Mouse (Mus musculus) kidney, embryonic 14.5 days (tissue): ENCODE data around the gene Nectin2. TPM values are rescaled to one million over a fixed set of nuclear protein-coding genes. Genes with fewer than 3 reads are reported as not detected.
"Not testable (repeated sequence)": the region's sequence is repeated elsewhere in the genome, so short reads cannot be mapped to it uniquely, and the experiment has no call there.

Experiments used
- ATAC-seq: fragments of 200-750 bp; cut with Nextera tagmentation; 2 replicates; pipeline ENCODE4 v1.8.0; 2017; ENCODE audit warnings: moderate number of reproducible peaks, mild to moderate bottlenecking, moderate TSS enrichment, moderate library complexity; ENCODE audit not compliant: low FRiP score, low TSS enrichment
- H3K27ac ChIP-seq: fragments of 300-500 bp; sonication (generic); 2 replicates; pipeline ENCODE4 v1.5.1; 2014; ENCODE audit warnings: low read depth, mild to moderate bottlenecking, low read length, moderate library complexity, mixed read lengths
- H3K27me3 ChIP-seq: fragments of 300-500 bp; sonication (generic); 2 replicates; pipeline ENCODE4 v1.6.1; 2014; ENCODE audit warnings: mild to moderate bottlenecking, low read length; ENCODE audit not compliant: control insufficient read depth, insufficient read depth
- H3K36me3 ChIP-seq: fragments of 300-500 bp; sonication (generic); 2 replicates; pipeline ENCODE4 v1.6.1; 2014; ENCODE audit warnings: low read length, mixed read lengths; ENCODE audit not compliant: control insufficient read depth, insufficient read depth
- H3K4me1 ChIP-seq: fragments of 300-500 bp; sonication (generic); 2 replicates; pipeline ENCODE4 v1.6.1; 2014; ENCODE audit warnings: low read length, mixed read lengths; ENCODE audit not compliant: control insufficient read depth, insufficient read depth
- H3K4me2 ChIP-seq: fragments of 300-500 bp; sonication (generic); replicated peaks from 2 replicates; pipeline ENCODE4 v1.6.1; 2014; ENCODE audit warnings: low read depth, mild to moderate bottlenecking, low read length
- H3K4me3 ChIP-seq: fragments of 300-500 bp; sonication (generic); 2 replicates; pipeline ENCODE4 v1.5.1; 2014; ENCODE audit warnings: mild to moderate bottlenecking, low read length
- H3K9ac ChIP-seq: fragments of 300-500 bp; sonication (generic); 2 replicates; pipeline ENCODE4 v1.6.1; 2014; ENCODE audit warnings: low read depth, mild to moderate bottlenecking, low read length, moderate library complexity
- H3K9me3 ChIP-seq: fragments of 300-500 bp; sonication (generic); 2 replicates; pipeline ENCODE4 v1.6.1; 2016; ENCODE audit warnings: low read length; ENCODE audit not compliant: control insufficient read depth
- WGBS: fragments of 180-500 bp; shearing (Covaris S2); extraction: QIAGEN DNeasy Blood & Tissue Kit; methylation state at CpG from one replicate; pipeline ENCODE4 v1.1.7; 2014; 5-methylcytosine and 5-hydroxymethylcytosine counted together
- polyA plus RNA-seq: library from polyadenylated mRNA; unstranded; fragments of >200 nt; fragmentation: Nextera tagmentation; extraction: Ambion mirVana; gene quantifications from 2 replicates; pipeline ENCODE4 v1.2.1, GENCODE M21; 2014

Nectin2 gene
- polyA plus RNA-seq, 1 experiment from 2014 or later, result 139 TPM

- H3K27ac ChIP-seq, result no peak within 1 kb of the TSS
- no peak for ATAC-seq
- no peaks in the 10 kb centered on the region for H3K36me3 ChIP-seq
- H3K9ac ChIP-seq, result no peak within 1 kb of the TSS
- 42% methylated on average over 28 of the region's 28 CpGs for WGBS
- no peaks in the 10 kb centered on the region for H3K27me3 ChIP-seq
- 0 out of 2 replicates have a peak within 1 kb of the TSS, but pooled peaks have one; percentile 2 for H3K4me2 ChIP-seq
- no peaks in the 10 kb centered on the region for H3K9me3 ChIP-seq
- peaks cover 15% of the 10 kb centered on the region; the same call in 1 of the 2 replicates for H3K4me1 ChIP-seq
- no peak within 1 kb of the TSS for H3K4me3 ChIP-seq
These were observed 58.1 kb downstream of the Nectin2 start, which contains the start of gene Apoc1 for GRCm38 (mm10) chr7:19691873-19692865. Gene Apoc1 (minus strand): TSS chr7:19692660.

GRCm38 (mm10) chr7:19691434-19691833 is 58.8 kb downstream of the Nectin2 start:
- 71% methylated on average over 6 of the region's 6 CpGs for WGBS
- Histone ChIP-seq H3K4me2 (0 out of 2 replicates have a peak overlapping the region, but pooled peaks have one; percentile 2), H3K4me3 (no peak overlapping the region), H3K27ac (no peak overlapping the region), H3K9me3 (no peaks in the 10 kb centered on the region), H3K36me3 (no peaks in the 10 kb centered on the region), H3K4me1 (peaks cover 15% of the 10 kb centered on the region; the same call in 1 of the 2 replicates), H3K9ac (no peak overlapping the region), H3K27me3 (no peaks in the 10 kb centered on the region)
- no peak for ATAC-seq

- Histone ChIP-seq H3K9me3 (no peaks in the 10 kb centered on the region), H3K4me1 (peaks cover 15% of the 10 kb centered on the region; the same call in 1 of the 2 replicates), H3K27me3 (no peaks in the 10 kb centered on the region), H3K27ac (no peak overlapping the region), H3K36me3 (no peaks in the 10 kb centered on the region), H3K4me3 (no peak overlapping the region), H3K4me2 (no peak overlapping the region), H3K9ac (no peak overlapping the region)
- 85% methylated on average over 4 of the region's 4 CpGs for WGBS
- ATAC-seq, result no peak
These were observed 59.4 kb downstream of the Nectin2 start for GRCm38 (mm10) chr7:19690845-19691244.

GRCm38 (mm10) chr7:19688611-19689010 is 61.7 kb downstream of the Nectin2 start:
- no peak for ATAC-seq
- Histone ChIP-seq H3K9me3 (no peaks in the 10 kb centered on the region), H3K27me3 (no peaks in the 10 kb centered on the region), H3K4me3 (no peak overlapping the region), H3K27ac (no peak overlapping the region), H3K36me3 (no peaks in the 10 kb centered on the region), H3K4me1 (peaks cover 11% of the 10 kb centered on the region; the same call in 1 of the 2 replicates), H3K4me2 (no peak overlapping the region), H3K9ac (no peak overlapping the region)
- 97% methylated on average over 2 of the region's 2 CpGs for WGBS

- Histone ChIP-seq H3K27me3 (no peaks in the 10 kb centered on the region), H3K36me3 (no peaks in the 10 kb centered on the region), H3K4me3 (no peak overlapping the region), H3K4me1 (peaks cover 6% of the 10 kb centered on the region; the same call in 1 of the 2 replicates), H3K9ac (no peak overlapping the region), H3K9me3 (no peaks in the 10 kb centered on the region), H3K4me2 (no peak overlapping the region), H3K27ac (no peak overlapping the region)
- no peak for ATAC-seq
- 96% methylated on average over 10 of the region's 10 CpGs for WGBS
These were observed 62.2 kb downstream of the Nectin2 start for GRCm38 (mm10) chr7:19688101-19688500.

GRCm38 (mm10) chr7:19686927-19687583 is 63.2 kb downstream of the Nectin2 start:
- not testable (repeated sequence) for H3K36me3 ChIP-seq, ATAC-seq, H3K27me3 ChIP-seq, H3K4me1 ChIP-seq, H3K9me3 ChIP-seq, H3K9ac ChIP-seq, H3K4me2 ChIP-seq, H3K4me3 ChIP-seq, H3K27ac ChIP-seq
- 67% methylated on average over 8 of the region's 8 CpGs for WGBS

GRCm38 (mm10) chr7:19686521-19686920 is 63.8 kb downstream of the Nectin2 start:
- ATAC-seq, result no peak
- no peak overlapping the region for H3K27ac ChIP-seq
- no peak overlapping the region for H3K4me2 ChIP-seq
- H3K9ac ChIP-seq, result no peak overlapping the region
- no peak overlapping the region for H3K4me3 ChIP-seq
- no peaks in the 10 kb centered on the region for H3K36me3 ChIP-seq
- H3K27me3 ChIP-seq, result no peaks in the 10 kb centered on the region
- H3K4me1 ChIP-seq, result no peaks in the 10 kb centered on the region
- 86% methylated on average over 6 of the region's 6 CpGs for WGBS
- no peaks in the 10 kb centered on the region for H3K9me3 ChIP-seq

GRCm38 (mm10) chr7:19685374-19685773 is 64.9 kb downstream of the Nectin2 start:
- Histone ChIP-seq H3K9ac (no peak overlapping the region), H3K4me3 (no peak overlapping the region), H3K27ac (no peak overlapping the region), H3K9me3 (no peaks in the 10 kb centered on the region), H3K4me1 (no peaks in the 10 kb centered on the region), H3K27me3 (no peaks in the 10 kb centered on the region), H3K4me2 (no peak overlapping the region), H3K36me3 (no peaks in the 10 kb centered on the region)
- no peak for ATAC-seq
- 61% methylated on average over 4 of the region's 4 CpGs for WGBS
